Mouse (Mus musculus): ENCODE measurements at regions not wholly inside any gene's neighbourhood (a gene's known extent, or its start where the extent isn't known, plus 50 kb on each side); places are given as distances from the start of the nearest gene placed in this dataset.

DNA sequence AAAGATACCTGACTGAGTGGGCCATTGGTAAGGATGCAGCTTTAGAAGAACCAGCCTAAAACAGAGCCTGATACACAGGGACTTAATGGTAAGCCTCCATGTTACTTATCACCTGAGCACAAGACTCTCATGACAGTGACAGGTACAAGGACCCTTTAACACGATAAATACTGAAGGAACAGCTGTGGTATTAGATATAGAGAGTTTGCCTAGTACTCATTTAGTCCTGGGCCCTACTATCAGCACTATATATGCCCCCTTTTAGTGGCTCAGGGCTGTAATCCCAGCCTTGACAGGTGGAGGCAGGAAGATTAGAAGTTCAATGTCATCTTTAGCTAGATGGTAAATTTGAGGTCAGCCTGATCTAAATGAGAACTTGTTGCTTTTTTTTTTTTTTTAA is 148.0 kb upstream of the Jade1 start:
- TF ChIP-seq EP300 (IDR thresholded peaks at IDR 0.05; ENCODE audit: low read depth) (no peak), CTCF (IDR thresholded peaks at IDR 0.05; ENCODE audit: low read depth) (no peak)
